Mouse (Mus musculus) stomach, embryonic 15.5 days (tissue): ENCODE data around the gene Acaca. TPM values are rescaled to one million over a fixed set of nuclear protein-coding genes. Genes with fewer than 3 reads are reported as not detected.

Experiments
- ATAC-seq: fragments of 200-750 bp; cut with Nextera tagmentation; 2 replicates; pipeline ENCODE4 v1.8.0; 2017; ENCODE audit warnings: low read depth, moderate number of reproducible peaks, moderate TSS enrichment; ENCODE audit not compliant: insufficient read depth, low FRiP score
- H3K27ac ChIP-seq: fragments of 300-500 bp; sonication (generic); 2 replicates; pipeline ENCODE4 v1.5.1; 2015; ENCODE audit warnings: mild to moderate bottlenecking, inconsistent platforms
- H3K27me3 ChIP-seq: fragments of 300-500 bp; sonication (generic); replicated peaks from 2 replicates; pipeline ENCODE4 v1.6.1; 2015; ENCODE audit warnings: inconsistent platforms
- H3K36me3 ChIP-seq: fragments of 300-500 bp; sonication (generic); 2 replicates; pipeline ENCODE4 v1.6.1; 2015; ENCODE audit warnings: inconsistent platforms
- H3K4me1 ChIP-seq: fragments of 300-500 bp; sonication (generic); 2 replicates; pipeline ENCODE4 v1.6.1; 2015; ENCODE audit warnings: inconsistent platforms
- H3K4me2 ChIP-seq: fragments of 300-500 bp; sonication (generic); 2 replicates; pipeline ENCODE4 v1.6.1; 2015; ENCODE audit warnings: mild to moderate bottlenecking, inconsistent platforms
- H3K4me3 ChIP-seq: fragments of 300-500 bp; sonication (generic); replicated peaks from 2 replicates; pipeline ENCODE4 v1.5.1; 2015; ENCODE audit warnings: inconsistent platforms
- H3K9ac ChIP-seq: fragments of 300-500 bp; sonication (generic); 2 replicates; pipeline ENCODE4 v1.6.1; 2015; ENCODE audit warnings: inconsistent platforms
- H3K9me3 ChIP-seq: fragments of 300-500 bp; sonication (generic); 2 replicates; pipeline ENCODE4 v1.6.1; 2016; ENCODE audit warnings: inconsistent platforms
- WGBS: fragments of 180-500 bp; shearing (Covaris S2); methylation state at CpG from one replicate; pipeline ENCODE4 v1.1.7; 2015; 5-methylcytosine and 5-hydroxymethylcytosine counted together
- polyA plus RNA-seq: library from polyadenylated mRNA; unstranded; fragments of >200 nt; fragmentation: Nextera tagmentation; extraction: Ambion mirVana; gene quantifications from 2 replicates; pipeline ENCODE4 v1.2.1, GENCODE M21; 2015

Acaca gene
- polyA plus RNA-seq, 1 experiment from 2014 or later: 14.2 TPM

GRCm38 (mm10) chr11:84258053-84258710, 128.7 kb downstream of the Acaca start:
- no peaks in the 10 kb centered on the region for H3K4me1 ChIP-seq
- no peak overlapping the region for H3K27ac ChIP-seq
- peaks cover 9% of the 10 kb centered on the region; the same call in 1 of the 2 replicates for H3K36me3 ChIP-seq
- H3K9me3 ChIP-seq: no peaks in the 10 kb centered on the region
- H3K27me3 ChIP-seq: no peaks in the 10 kb centered on the region
- H3K4me3 ChIP-seq: no peak overlapping the region
- WGBS: 83% methylated on average over 4 of the region's 4 CpGs
- H3K9ac ChIP-seq: no peak overlapping the region
- H3K4me2 ChIP-seq: no peak overlapping the region
- ATAC-seq: no peak

GRCm38 (mm10) chr11:84264490-84264889, 135.0 kb downstream of the Acaca start:
- H3K27ac ChIP-seq: no peak overlapping the region
- H3K4me1 ChIP-seq: no peaks in the 10 kb centered on the region
- no peak overlapping the region for H3K9ac ChIP-seq
- no peak overlapping the region for H3K4me2 ChIP-seq
- no peak overlapping the region for H3K4me3 ChIP-seq
- 54% methylated on average over 3 of the region's 3 CpGs for WGBS
- H3K36me3 ChIP-seq: peaks cover 19% of the 10 kb centered on the region; the same call in 1 of the 2 replicates
- H3K9me3 ChIP-seq: no peaks in the 10 kb centered on the region
- no peaks in the 10 kb centered on the region for H3K27me3 ChIP-seq
- ATAC-seq: no peak

GRCm38 (mm10) chr11:84268068-84268467, 138.6 kb downstream of the Acaca start:
- Histone ChIP-seq H3K4me2 (no peak overlapping the region), H3K4me3 (no peak overlapping the region), H3K4me1 (no peaks in the 10 kb centered on the region), H3K9me3 (no peaks in the 10 kb centered on the region), H3K27ac (no peak overlapping the region), H3K9ac (no peak overlapping the region), H3K27me3 (no peaks in the 10 kb centered on the region), H3K36me3 (peaks cover 13% of the 10 kb centered on the region; the same call in 1 of the 2 replicates)
- no peak for ATAC-seq

GRCm38 (mm10) chr11:84270511-84270910, 141.0 kb downstream of the Acaca start:
- Histone ChIP-seq H3K4me2 (no peak overlapping the region), H3K9me3 (no peaks in the 10 kb centered on the region), H3K4me1 (no peaks in the 10 kb centered on the region), H3K4me3 (no peak overlapping the region), H3K9ac (no peak overlapping the region), H3K36me3 (peaks cover 6% of the 10 kb centered on the region; the same call in 1 of the 2 replicates), H3K27ac (no peak overlapping the region), H3K27me3 (no peaks in the 10 kb centered on the region)
- WGBS: 57% methylated on average over 3 of the region's 3 CpGs
- no peak for ATAC-seq

- Histone ChIP-seq H3K4me2 (no peak overlapping the region), H3K9ac (no peak overlapping the region), H3K27me3 (no peaks in the 10 kb centered on the region), H3K4me3 (no peak overlapping the region), H3K36me3 (peaks cover 6% of the 10 kb centered on the region; the same call in 1 of the 2 replicates), H3K4me1 (no peaks in the 10 kb centered on the region), H3K9me3 (no peaks in the 10 kb centered on the region), H3K27ac (no peak overlapping the region)
- 85% methylated on average over 10 of the region's 10 CpGs for WGBS
- ATAC-seq: no peak
Measured at GRCm38 (mm10) chr11:84271948-84272347, 142.5 kb downstream of the Acaca start.

GRCm38 (mm10) chr11:84272574-84272973, 143.1 kb downstream of the Acaca start:
- no peak overlapping the region for H3K9ac ChIP-seq
- H3K4me3 ChIP-seq: no peak overlapping the region
- no peaks in the 10 kb centered on the region for H3K27me3 ChIP-seq
- H3K27ac ChIP-seq: no peak overlapping the region
- no peak for ATAC-seq
- H3K4me1 ChIP-seq: no peaks in the 10 kb centered on the region
- peaks cover 6% of the 10 kb centered on the region; the same call in 1 of the 2 replicates for H3K36me3 ChIP-seq
- H3K9me3 ChIP-seq: no peaks in the 10 kb centered on the region
- H3K4me2 ChIP-seq: no peak overlapping the region
- WGBS: 85% methylated on average over 3 of the region's 3 CpGs

GRCm38 (mm10) chr11:84276979-84277378, 147.5 kb downstream of the Acaca start:
- Histone ChIP-seq H3K4me2 (no peak overlapping the region), H3K4me3 (no peak overlapping the region), H3K4me1 (no peaks in the 10 kb centered on the region), H3K9ac (no peak overlapping the region), H3K27ac (no peak overlapping the region), H3K27me3 (no peaks in the 10 kb centered on the region), H3K36me3 (no peaks in the 10 kb centered on the region; the same call in 1 of the 2 replicates), H3K9me3 (no peaks in the 10 kb centered on the region)
- no peak for ATAC-seq
- 76% methylated on average over 5 of the region's 5 CpGs for WGBS

- no peak overlapping the region for H3K4me3 ChIP-seq
- no peak overlapping the region for H3K9ac ChIP-seq
- H3K9me3 ChIP-seq: no peaks in the 10 kb centered on the region
- H3K36me3 ChIP-seq: no peaks in the 10 kb centered on the region; the same call in 1 of the 2 replicates
- H3K27ac ChIP-seq: no peak overlapping the region
- ATAC-seq: no peak
- WGBS: 82% methylated on average over 5 of the region's 5 CpGs
- no peak overlapping the region for H3K4me2 ChIP-seq
- no peaks in the 10 kb centered on the region for H3K4me1 ChIP-seq
- H3K27me3 ChIP-seq: no peaks in the 10 kb centered on the region
Measured at GRCm38 (mm10) chr11:84281280-84281679, 151.8 kb downstream of the Acaca start.

- ATAC-seq: no peak
- no peaks in the 10 kb centered on the region; the same call in 1 of the 2 replicates for H3K36me3 ChIP-seq
- no peak overlapping the region for H3K9ac ChIP-seq
- H3K9me3 ChIP-seq: no peaks in the 10 kb centered on the region
- WGBS: 78% methylated on average over 7 of the region's 7 CpGs
- no peak overlapping the region for H3K4me2 ChIP-seq
- no peak overlapping the region for H3K4me3 ChIP-seq
- H3K27me3 ChIP-seq: no peaks in the 10 kb centered on the region
- H3K4me1 ChIP-seq: no peaks in the 10 kb centered on the region
- no peak overlapping the region for H3K27ac ChIP-seq
Measured at GRCm38 (mm10) chr11:84282944-84283703, 153.7 kb downstream of the Acaca start.

GRCm38 (mm10) chr11:84290781-84291180, 161.3 kb downstream of the Acaca start:
- ATAC-seq: no peak
- H3K4me1 ChIP-seq: no peaks in the 10 kb centered on the region
- 66% methylated on average over 3 of the region's 3 CpGs for WGBS
- no peak overlapping the region for H3K9ac ChIP-seq
- H3K36me3 ChIP-seq: peaks cover 4% of the 10 kb centered on the region; the same call in 1 of the 2 replicates
- H3K4me2 ChIP-seq: no peak overlapping the region
- no peaks in the 10 kb centered on the region for H3K9me3 ChIP-seq
- no peak overlapping the region for H3K27ac ChIP-seq
- H3K4me3 ChIP-seq: no peak overlapping the region
- no peaks in the 10 kb centered on the region for H3K27me3 ChIP-seq

- no peak overlapping the region for H3K27ac ChIP-seq
- no peak overlapping the region for H3K4me2 ChIP-seq
- ATAC-seq: no peak
- H3K9ac ChIP-seq: no peak overlapping the region
- H3K4me3 ChIP-seq: no peak overlapping the region
- H3K4me1 ChIP-seq: no peaks in the 10 kb centered on the region
- H3K9me3 ChIP-seq: no peaks in the 10 kb centered on the region
- 66% methylated on average over 3 of the region's 3 CpGs for WGBS
- H3K27me3 ChIP-seq: no peaks in the 10 kb centered on the region
- peaks cover 4% of the 10 kb centered on the region; the same call in 1 of the 2 replicates for H3K36me3 ChIP-seq
Measured at GRCm38 (mm10) chr11:84292532-84292931, 163.1 kb downstream of the Acaca start.

- H3K9me3 ChIP-seq: no peaks in the 10 kb centered on the region
- WGBS: 79% methylated on average over 3 of the region's 3 CpGs
- no peak overlapping the region for H3K4me3 ChIP-seq
- H3K27me3 ChIP-seq: no peaks in the 10 kb centered on the region
- no peak overlapping the region for H3K9ac ChIP-seq
- peaks cover 4% of the 10 kb centered on the region; the same call in 1 of the 2 replicates for H3K36me3 ChIP-seq
- no peak for ATAC-seq
- H3K4me1 ChIP-seq: no peaks in the 10 kb centered on the region
- no peak overlapping the region for H3K4me2 ChIP-seq
- no peak overlapping the region for H3K27ac ChIP-seq
Measured at GRCm38 (mm10) chr11:84293288-84293687, 163.8 kb downstream of the Acaca start.
